Mouse (Mus musculus): ENCODE measurements around the gene Apip. TPM values are rescaled to one million over a fixed set of nuclear protein-coding genes. Genes with fewer than 3 reads are reported as not detected.

Apip gene
- polyA plus RNA-seq, 1 experiment from 2014 or later = 56.0 TPM

GRCm38 (mm10) chr2:103118324-103119196 is 45.1 kb downstream of the Apip start:
- Histone ChIP-seq H3K36me3 (ENCODE audit: insufficient read depth, low read length) (no peaks in the 10 kb centered on the region), H3K27ac (no peak overlapping the region), H3K4me2 (ENCODE audit: low read length) (no peak overlapping the region), H3K9ac (ENCODE audit: low read depth, low read length) (no peak overlapping the region), H3K4me1 (replicated peaks; ENCODE audit: insufficient read depth, low read length) (no peaks in the 10 kb centered on the region), H3K9me3 (replicated peaks; ENCODE audit: low read length) (no peaks in the 10 kb centered on the region), H3K4me3 (replicated peaks; ENCODE audit: low read depth, low read length) (no peak overlapping the region), H3K27me3 (ENCODE audit: insufficient read depth, low read length) (no peaks in the 10 kb centered on the region)
- 62% methylated on average over 6 of the region's 6 CpGs for WGBS
- ATAC-seq (replicated peaks; ENCODE audit: low FRiP score, low read depth) (no peak), DNase-seq (ENCODE audit: low spot score) (no peak)
- TF ChIP-seq CTCF (IDR thresholded peaks at IDR 0.05; ENCODE audit: low read depth) = no peak

- Histone ChIP-seq H3K27ac (no peak overlapping the region), H3K36me3 (ENCODE audit: insufficient read depth, low read length) (no peaks in the 10 kb centered on the region), H3K4me2 (ENCODE audit: low read length) (no peak overlapping the region), H3K4me1 (replicated peaks; ENCODE audit: insufficient read depth, low read length) (no peaks in the 10 kb centered on the region), H3K9ac (ENCODE audit: low read depth, low read length) (no peak overlapping the region), H3K4me3 (replicated peaks; ENCODE audit: low read depth, low read length) (no peak overlapping the region), H3K27me3 (ENCODE audit: insufficient read depth, low read length) (no peaks in the 10 kb centered on the region), H3K9me3 (replicated peaks; ENCODE audit: low read length) (no peaks in the 10 kb centered on the region)
- WGBS = 72% methylated on average over 7 of the region's 7 CpGs
- DNase-seq (ENCODE audit: low spot score) (no peak), ATAC-seq (replicated peaks; ENCODE audit: low FRiP score, low read depth) (no peak)
- no peak for TF ChIP-seq CTCF (IDR thresholded peaks at IDR 0.05; ENCODE audit: low read depth)
Observed at GRCm38 (mm10) chr2:103119197-103119854, 45.9 kb downstream of the Apip start.

- no peak for DNase-seq (ENCODE audit: low spot score)
- no peak overlapping the region for H3K4me3 ChIP-seq (replicated peaks; ENCODE audit: low read depth, low read length)
- no peak overlapping the region for H3K9ac ChIP-seq (ENCODE audit: low read depth, low read length)
- no peak for ATAC-seq (replicated peaks; ENCODE audit: low FRiP score, low read depth)
- 84% methylated on average over 2 of the region's 2 CpGs for WGBS
- no peak overlapping the region for H3K27ac ChIP-seq
- H3K4me2 ChIP-seq (ENCODE audit: low read length) = no peak overlapping the region
- H3K27me3 ChIP-seq (ENCODE audit: insufficient read depth, low read length) = no peaks in the 10 kb centered on the region
- no peaks in the 10 kb centered on the region for H3K4me1 ChIP-seq (replicated peaks; ENCODE audit: insufficient read depth, low read length)
- no peaks in the 10 kb centered on the region for H3K36me3 ChIP-seq (ENCODE audit: insufficient read depth, low read length)
- no peaks in the 10 kb centered on the region for H3K9me3 ChIP-seq (replicated peaks; ENCODE audit: low read length)
- no peak for TF ChIP-seq CTCF (IDR thresholded peaks at IDR 0.05; ENCODE audit: low read depth)
Observed at GRCm38 (mm10) chr2:103129676-103130075, 56.2 kb downstream of the Apip start.

GRCm38 (mm10) chr2:103131145-103131544 is 57.7 kb downstream of the Apip start:
- Histone ChIP-seq H3K9ac (ENCODE audit: low read depth, low read length) (no peak overlapping the region), H3K4me2 (ENCODE audit: low read length) (no peak overlapping the region), H3K36me3 (ENCODE audit: insufficient read depth, low read length) (no peaks in the 10 kb centered on the region), H3K9me3 (replicated peaks; ENCODE audit: low read length) (no peaks in the 10 kb centered on the region), H3K27me3 (ENCODE audit: insufficient read depth, low read length) (no peaks in the 10 kb centered on the region), H3K4me1 (replicated peaks; ENCODE audit: insufficient read depth, low read length) (no peaks in the 10 kb centered on the region), H3K4me3 (replicated peaks; ENCODE audit: low read depth, low read length) (no peak overlapping the region), H3K27ac (no peak overlapping the region)
- ATAC-seq (replicated peaks; ENCODE audit: low FRiP score, low read depth) (no peak), DNase-seq (ENCODE audit: low spot score) (no peak)
- 29% methylated on average over 4 of the region's 4 CpGs for WGBS
- TF ChIP-seq CTCF (IDR thresholded peaks at IDR 0.05; ENCODE audit: low read depth) = peak; percentile 66

- ATAC-seq (replicated peaks; ENCODE audit: low FRiP score, low read depth) (peak; percentile 71), DNase-seq (ENCODE audit: low spot score) (peak; percentile 17)
- no peaks in the 10 kb centered on the region for H3K36me3 ChIP-seq (ENCODE audit: insufficient read depth, low read length)
- WGBS = 45% methylated on average over 8 of the region's 8 CpGs
- 0 out of 2 replicates have a peak, but pooled peaks cover 6% of the 10 kb centered on the region for H3K4me1 ChIP-seq (replicated peaks; ENCODE audit: insufficient read depth, low read length)
- no peak overlapping the region for H3K9ac ChIP-seq (ENCODE audit: low read depth, low read length)
- no peaks in the 10 kb centered on the region for H3K9me3 ChIP-seq (replicated peaks; ENCODE audit: low read length)
- no peaks in the 10 kb centered on the region for H3K27me3 ChIP-seq (ENCODE audit: insufficient read depth, low read length)
- TF ChIP-seq CTCF (IDR thresholded peaks at IDR 0.05; ENCODE audit: low read depth) = peak; percentile 60
- no peak overlapping the region for H3K4me3 ChIP-seq (replicated peaks; ENCODE audit: low read depth, low read length)
- peak overlapping the region; percentile 31 for H3K27ac ChIP-seq
- H3K4me2 ChIP-seq (ENCODE audit: low read length) = no peak overlapping the region
Observed at GRCm38 (mm10) chr2:103138529-103139265, 65.2 kb downstream of the Apip start.

Other genes with a start within 250 kb of the Apip start
- 4.0 and 4.4 TPM in 2 replicates for gene Cd44, start 172.0 kb upstream of the Apip start, polyA plus RNA-seq (2015; fragmentation: Nextera tagmentation; extraction: Ambion mirVana)
- 41.7 and 46.5 TPM in 2 replicates for gene Pdhx, start 162 bp upstream of the Apip start, polyA plus RNA-seq (2015; fragmentation: Nextera tagmentation; extraction: Ambion mirVana)
- 23.3 and 23.5 TPM in 2 replicates for gene Ehf, start 229.6 kb downstream of the Apip start, polyA plus RNA-seq (2015; fragmentation: Nextera tagmentation; extraction: Ambion mirVana)